Mouse (Mus musculus): ENCODE results near the gene F10.

- TF ChIP-seq CTCF (IDR thresholded peaks at IDR 0.05; ENCODE audit: insufficient read depth, low read depth, low read length) (no peak), POLR2A (IDR thresholded peaks at IDR 0.05; ENCODE audit: insufficient read depth, low read depth, low read length) (no peak)
These were observed at the start of gene F10 for GRCm38 (mm10) chr8:13037015-13037414.

All from olfactory bulb, adult 2 months (tissue).